Mouse (Mus musculus): ENCODE results near the gene Tcl1. TPM values are rescaled to one million over a fixed set of nuclear protein-coding genes. Genes with fewer than 3 reads are reported as not detected.

Tcl1 gene
- polyA plus RNA-seq (2012; rRNA removed), result 26.5 and 35.3 TPM in 2 replicates

GRCm38 (mm10) chr12:105222601-105223319, at the start of gene Tcl1:
Tcl1 (minus strand) TSS chr12:105222793.

DNA sequence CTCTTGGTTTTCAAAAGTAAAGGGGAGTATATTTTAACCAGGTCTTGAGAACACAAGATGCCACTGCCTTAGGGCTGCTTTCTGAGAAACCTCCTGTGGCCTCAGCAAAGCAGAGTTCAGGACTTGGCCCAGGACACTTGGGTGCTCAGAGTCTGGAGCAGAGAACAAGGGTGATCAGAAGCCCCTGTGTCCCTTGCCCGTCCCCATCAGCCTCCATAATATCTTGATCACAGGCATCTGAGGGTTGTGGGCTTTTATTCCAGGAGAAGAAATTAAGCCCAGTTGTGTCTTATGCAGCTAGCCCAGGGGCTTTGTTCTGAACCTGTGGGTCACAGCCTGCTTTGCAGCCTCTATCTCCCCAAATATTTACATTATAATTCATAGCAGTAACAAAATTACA, 20.9 kb downstream of the Tcl1 start, which contains the start of gene Tcl1b4:
Gene Tcl1b4 (plus strand): TSS at position 301 of the 400 bp plus-strand sequence.

GRCm38 (mm10) chr12:105190743-105191142, 31.9 kb downstream of the Tcl1 start, which contains the start of gene Tcl1b3:
Tcl1b3 (plus strand) TSS chr12:105191043.

DNA sequence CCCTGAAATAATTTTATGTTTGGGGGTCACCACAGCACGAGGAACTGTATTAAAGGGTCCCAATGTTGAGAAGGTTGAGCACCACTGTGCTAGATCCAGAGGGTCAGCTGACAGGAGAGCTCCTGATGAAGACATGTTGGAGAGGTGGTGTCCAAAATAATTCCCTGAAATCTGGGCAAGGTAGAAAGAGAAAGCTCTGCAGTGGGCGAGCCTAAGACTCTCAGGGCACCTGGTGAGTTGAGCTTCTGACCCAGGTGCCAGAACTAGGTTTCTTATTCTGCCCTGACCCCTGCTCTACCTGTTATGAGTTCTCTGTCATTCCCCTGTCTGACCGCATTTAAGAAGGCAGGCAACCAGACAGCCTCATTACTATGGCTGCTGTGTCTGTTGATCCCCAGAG, 46.5 kb downstream of the Tcl1 start, which contains the start of gene Tcl1b5:
Gene Tcl1b5 (plus strand): TSS at position 301 of the 400 bp plus-strand sequence.

Other genes with a start within 250 kb of the Tcl1 start
- 3.0 and 3.4 TPM in 2 replicates for gene Syne3, start 213.0 kb downstream of the Tcl1 start, polyA plus RNA-seq (2012; rRNA removed)
- 119 and 124 TPM in 2 replicates for gene Glrx5, start 190.1 kb downstream of the Tcl1 start, polyA plus RNA-seq (2012; rRNA removed)
- gene Tcl1b2, start 76.8 kb downstream of the Tcl1 start, polyA plus RNA-seq (2012; rRNA removed), result 5.1 and 6.5 TPM in 2 replicates
- 8.5 and 11.8 TPM in 2 replicates for gene Tcl1b1, start 63.1 kb downstream of the Tcl1 start, polyA plus RNA-seq (2012; rRNA removed)
- 0.80 and 0.86 TPM in 2 replicates for gene Tcl1b5, start 46.4 kb downstream of the Tcl1 start, polyA plus RNA-seq (2012; rRNA removed)
- gene Tcl1b3, start 31.8 kb downstream of the Tcl1 start, polyA plus RNA-seq (2012; rRNA removed), result 1.6 and 2.5 TPM in 2 replicates
- gene Tcl1b4, start 20.8 kb downstream of the Tcl1 start, polyA plus RNA-seq (2012; rRNA removed), result 2.2 and 3.1 TPM in 2 replicates
- gene Tunar, start 111.1 kb upstream of the Tcl1 start, polyA plus RNA-seq (2012; rRNA removed), result not detected in 2 replicates
- gene D430019H16Rik, start 231.1 kb upstream of the Tcl1 start, polyA plus RNA-seq (2012; rRNA removed), result 5.8 TPM in 2 replicates